Mouse (Mus musculus) adrenal gland, postnatal 14 days (tissue): ENCODE measurements around the gene Zmynd19. TPM values are rescaled to one million over a fixed set of nuclear protein-coding genes. Genes with fewer than 3 reads are reported as not detected.

Experiments
- microRNA-seq, 2 experiments: library from miRNA; unstranded; fragments of <30 nt; microRNA quantifications; one replicate each; pipeline ENCODE4 v1.2.0; 2021
- total RNA-seq: library from RNA; stranded (reverse); gene quantifications from 2 replicates; pipeline ENCODE4 v1.2.3, GENCODE M21; 2021

Gene Zmynd19
- total RNA-seq, 1 experiment from 2014 or later = 24.5 TPM

Small RNA genes within 50 kb of the gene (microRNA-seq; reads per million reads assigned to microRNA genes)
- 0 reads per million in 2 experiments for gene Gm22875

Other genes starting within 250 kb of the Zmynd19 start
- 2.9 and 3.0 TPM in 2 replicates for gene Cacna1b, start 186.6 kb upstream of the Zmynd19 start, total RNA-seq
- 57.0 and 66.9 TPM in 2 replicates for gene Ehmt1, start 30.2 kb upstream of the Zmynd19 start, total RNA-seq
- 11.5 and 22.2 TPM in 2 replicates for gene Arrdc1, start 14.5 kb upstream of the Zmynd19 start, total RNA-seq
- gene Dph7, start 12.6 kb downstream of the Zmynd19 start, total RNA-seq = 8.5 and 9.9 TPM in 2 replicates
- gene Mrpl41, start 25.3 kb downstream of the Zmynd19 start, total RNA-seq = 85.7 and 89.8 TPM in 2 replicates
- gene Pnpla7, start 26.2 kb downstream of the Zmynd19 start, total RNA-seq = 34.2 and 38.3 TPM in 2 replicates
- 58.5 and 61.2 TPM in 2 replicates for gene Nsmf, start 104.6 kb downstream of the Zmynd19 start, total RNA-seq
- 1.3 and 7.7 TPM in 2 replicates for gene Entpd8, start 130.5 kb downstream of the Zmynd19 start, total RNA-seq
- not detected in 2 replicates for gene Noxa1, start 145.4 kb downstream of the Zmynd19 start, total RNA-seq
- gene Nrarp, start 231.0 kb downstream of the Zmynd19 start, total RNA-seq = 8.7 and 9.5 TPM in 2 replicates
- gene Tor4a, start 247.1 kb downstream of the Zmynd19 start, total RNA-seq = 13.9 and 21.3 TPM in 2 replicates